Mouse (Mus musculus) heart, adult 2 months (tissue): ENCODE data around the gene Pecam1. TPM values are rescaled to one million over a fixed set of nuclear protein-coding genes. Genes with fewer than 3 reads are reported as not detected.
A peak's percentile ranks its signal among the peaks of the same experiment; 100 is the strongest.

Source experiments
- DNase-seq, 2 experiments: peaks; one replicate each; pipeline ENCODE4 v3.0.0; 2021
- H3K27ac ChIP-seq: fragments of 200-600 bp; 2 replicates; pipeline ENCODE4 v1.8.1; 2022
- H3K27me3 ChIP-seq: fragments of 200-500 bp; 2 replicates; pipeline ENCODE4 v1.6.1; 2012; ENCODE audit warnings: mild to moderate bottlenecking, low read length, inconsistent platforms, mixed read lengths; ENCODE audit not compliant: control insufficient read depth, insufficient read depth
- H3K36me3 ChIP-seq: fragments of 200-500 bp; 2 replicates; pipeline ENCODE4 v1.6.1; 2012; ENCODE audit warnings: low read length, inconsistent platforms; ENCODE audit not compliant: control insufficient read depth, insufficient read depth
- H3K4me1 ChIP-seq: fragments of 200-500 bp; 2 replicates; pipeline ENCODE4 v1.6.1; 2011; ENCODE audit warnings: low read length; ENCODE audit not compliant: control insufficient read depth, insufficient read depth
- H3K4me3 ChIP-seq: fragments of 200-600 bp; 2 replicates; pipeline ENCODE4 v1.8.1; 2022
- H3K79me2 ChIP-seq: fragments of 200-500 bp; replicated peaks from 2 replicates; pipeline ENCODE4 v1.6.1; 2012; ENCODE audit warnings: mild to moderate bottlenecking, inconsistent platforms, low read length, moderate library complexity, mixed read lengths; ENCODE audit not compliant: control insufficient read depth, insufficient read depth
- H3K9ac ChIP-seq: fragments of 200-500 bp; 2 replicates; pipeline ENCODE4 v1.6.1; 2012; ENCODE audit warnings: low read depth, mild to moderate bottlenecking, control low read depth, inconsistent platforms, low read length, mixed read lengths
- CTCF ChIP-seq: fragments of 200-600 bp; IDR thresholded peaks from 2 replicates; pipeline ENCODE4 v1.8.1; 2022; ENCODE audit warnings: antibody characterized with exemption, mild to moderate bottlenecking, moderate library complexity
- EP300 ChIP-seq: fragments of 200-500 bp; IDR thresholded peaks from 2 replicates; pipeline ENCODE4 v1.6.1; 2011; ENCODE audit warnings: low read depth, low read length, control low read depth; ENCODE audit not compliant: insufficient read depth
- POLR2A ChIP-seq: fragments of 200-500 bp; IDR thresholded peaks from 2 replicates; pipeline ENCODE4 v1.6.1; 2011; ENCODE audit warnings: mild to moderate bottlenecking, low read depth, low read length, control low read depth; ENCODE audit not compliant: insufficient read depth
- WGBS: fragments of 180-500 bp; shearing (Covaris S2); methylation state at CpG from one replicate; pipeline ENCODE4 v1.1.7; 2018; 5-methylcytosine and 5-hydroxymethylcytosine counted together
- intact Hi-C: fragments of 180-260 bp; cut with DNase I; formaldehyde crosslinking; loops from one replicate; pipeline ENCODE4 v1.15.1; 2025
- polyA plus RNA-seq: library from polyadenylated mRNA; depleted of rRNA; stranded (reverse); fragments of >200 nt; gene quantifications from 2 replicates; pipeline ENCODE4 v1.2.3, GENCODE M21; 2012
- total RNA-seq, 2 experiments: library from RNA; stranded (reverse); gene quantifications; 2 replicates each; pipeline ENCODE4 v1.2.3; 2021

Pecam1 gene
- total and polyA plus RNA-seq, 3 experiments = 78.3 to 123 (median 114) TPM

DNA sequence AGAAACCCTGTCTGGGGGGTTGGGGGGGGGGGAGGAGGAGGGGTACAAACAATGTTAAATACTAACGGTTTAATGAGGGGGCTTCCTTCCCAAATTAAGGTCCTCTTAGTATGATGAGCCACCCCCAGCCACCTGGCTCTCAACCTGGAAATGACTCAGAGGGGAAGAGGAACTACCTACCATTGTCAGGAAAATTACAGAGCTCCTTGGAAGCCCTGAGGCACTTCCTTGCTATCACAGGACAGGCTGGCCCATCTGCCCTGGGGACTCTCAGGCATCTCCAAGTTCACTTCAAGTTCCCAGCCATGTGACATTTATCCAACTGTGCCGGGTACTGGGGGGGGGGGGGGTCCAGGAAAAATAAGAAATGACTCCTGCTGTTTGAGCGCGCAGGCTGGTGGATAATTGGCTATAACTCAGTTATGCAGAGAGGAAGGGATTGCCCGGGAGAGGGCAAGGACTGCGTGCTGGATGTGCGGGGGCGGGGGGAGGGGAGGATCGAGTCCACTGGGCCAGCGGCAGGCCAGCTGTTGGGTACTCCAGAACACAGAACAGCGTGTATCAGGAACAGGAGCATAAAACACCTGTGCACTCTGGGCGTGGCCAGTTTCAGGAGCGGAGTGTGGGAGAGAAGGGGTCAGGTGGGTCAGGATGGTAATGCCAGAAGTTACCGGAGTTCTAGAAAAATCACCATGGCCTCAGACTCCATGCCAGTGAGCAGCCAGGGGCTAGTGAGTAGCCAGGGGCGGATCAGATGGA is 41.0 kb downstream of the Pecam1 start:
- peak overlapping the region; percentile 67 for H3K27ac ChIP-seq
- DNase-seq = peak in 1 of 2 experiments; percentile 36
- WGBS = 26% methylated on average over 15 of the region's 15 CpGs
- H3K4me1 ChIP-seq = peaks cover 6% of the 10 kb centered on the region; the same call in 1 of the 2 replicates
- H3K4me3 ChIP-seq = peak overlapping the region; percentile 16; the same call in 1 of the 2 replicates
- no peak for TF ChIP-seq CTCF
- TF ChIP-seq EP300 = 0 out of 2 replicates have a peak, but pooled peaks have one; percentile 27
- intact Hi-C loops = loop anchor here (2.0 kb wide), 1 partner anchor 35 kb away; no protein-coding TSS in a partner anchor
- no peaks in the 10 kb centered on the region for H3K79me2 ChIP-seq
- no peaks in the 10 kb centered on the region for H3K27me3 ChIP-seq
- H3K36me3 ChIP-seq = peaks cover 14% of the 10 kb centered on the region
- H3K9ac ChIP-seq = peak overlapping the region; percentile 28

DNA sequence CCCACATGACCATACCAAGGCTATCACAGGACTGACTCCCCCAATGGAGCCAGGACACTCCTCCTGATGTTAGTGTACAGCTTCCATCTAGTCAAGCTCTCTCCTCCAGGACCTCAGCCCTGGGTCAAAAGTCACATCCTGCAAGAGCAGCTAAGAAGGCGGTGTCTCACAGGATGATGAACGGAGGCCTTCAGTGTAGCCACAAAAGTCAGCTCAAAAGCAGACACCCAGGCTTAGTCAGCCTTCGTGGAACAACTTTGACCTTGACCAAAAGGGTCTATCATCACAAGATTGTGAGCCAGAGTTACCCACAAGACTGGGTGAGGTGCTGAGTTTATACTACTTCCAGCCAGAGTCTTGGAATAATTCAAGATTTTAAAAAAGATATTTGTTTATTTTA is 42.6 kb downstream of the Pecam1 start:
- DNase-seq = no peak
- Histone ChIP-seq H3K36me3 (peaks cover 14% of the 10 kb centered on the region), H3K27ac (peak overlapping the region; percentile 27), H3K4me3 (0 out of 2 replicates have a peak overlapping the region, but pooled peaks have one; percentile 10), H3K79me2 (no peaks in the 10 kb centered on the region), H3K27me3 (no peaks in the 10 kb centered on the region), H3K9ac (no peak overlapping the region), H3K4me1 (peaks cover 9% of the 10 kb centered on the region)
- intact Hi-C loops = loop anchor here (1.0 to 2.0 kb wide), 3 partner anchors 29 to 327 kb away; no protein-coding TSS in a partner anchor
- WGBS = 41% methylated on average over 3 of the region's 3 CpGs
- no peak for TF ChIP-seq EP300
- TF ChIP-seq POLR2A = no peak
- TF ChIP-seq CTCF = no peak

DNA sequence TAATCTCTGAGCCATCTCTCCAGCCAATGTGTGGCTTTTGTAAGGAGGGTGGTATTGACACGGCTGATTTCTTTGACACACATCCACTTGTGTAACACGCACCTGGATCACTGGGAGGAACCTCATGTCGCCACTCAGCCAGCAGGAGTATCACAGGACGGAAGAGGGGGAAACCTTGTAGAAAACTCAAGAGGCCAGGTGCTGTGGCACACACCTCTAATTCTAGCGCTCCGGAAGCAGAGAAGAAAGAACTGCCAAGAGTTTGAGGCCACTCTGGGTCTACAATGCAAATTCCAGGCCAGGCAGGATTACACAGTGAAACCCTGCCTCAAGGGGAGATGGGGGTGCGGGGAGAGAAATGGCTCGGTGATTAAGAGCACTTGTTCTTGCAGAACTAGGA is 43.3 kb downstream of the Pecam1 start:
- no peak overlapping the region for H3K9ac ChIP-seq
- no peak overlapping the region for H3K4me3 ChIP-seq
- H3K27me3 ChIP-seq = no peaks in the 10 kb centered on the region
- intact Hi-C loops = loop anchor here (2.0 kb wide), 1 partner anchor 326 kb away; no protein-coding TSS in a partner anchor
- no peak for DNase-seq
- no peak for TF ChIP-seq POLR2A
- no peak for TF ChIP-seq CTCF
- 0 out of 2 replicates have a peak, but pooled peaks have one; percentile 53 for TF ChIP-seq EP300
- no peaks in the 10 kb centered on the region for H3K79me2 ChIP-seq
- WGBS = 53% methylated on average over 8 of the region's 8 CpGs
- H3K4me1 ChIP-seq = peaks cover 12% of the 10 kb centered on the region
- peak overlapping the region; percentile 11; the same call in 1 of the 2 replicates for H3K27ac ChIP-seq
- H3K36me3 ChIP-seq = peaks cover 16% of the 10 kb centered on the region

DNA sequence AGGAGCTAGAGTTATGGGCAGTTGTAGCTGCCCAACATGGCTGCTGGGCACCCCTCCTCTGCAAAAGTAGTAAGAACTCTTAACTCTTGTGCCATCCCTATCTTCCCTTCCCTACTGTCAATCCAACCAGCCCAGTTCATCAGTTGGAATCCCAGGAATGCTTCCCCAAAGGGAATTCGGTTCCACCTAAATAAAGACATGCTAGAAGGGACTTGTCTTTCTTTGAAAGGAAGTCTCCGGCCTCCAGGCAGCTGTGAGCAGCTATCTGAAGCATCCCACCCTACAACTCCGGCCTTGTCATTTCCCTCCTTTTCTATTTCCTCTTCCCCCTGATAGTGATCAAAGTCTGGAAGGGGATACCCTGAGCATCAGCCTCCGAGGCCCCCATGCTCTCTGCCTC is 44.2 kb downstream of the Pecam1 start:
- no peak for DNase-seq
- H3K4me3 ChIP-seq = no peak overlapping the region
- intact Hi-C loops = loop anchor here (2.0 kb wide), 1 partner anchor 325 kb away; no protein-coding TSS in a partner anchor
- H3K79me2 ChIP-seq = no peaks in the 10 kb centered on the region
- peaks cover 14% of the 10 kb centered on the region for H3K4me1 ChIP-seq
- H3K27ac ChIP-seq = peak overlapping the region; percentile 20; the same call in 1 of the 2 replicates
- WGBS = 36% methylated on average over 4 of the region's 4 CpGs
- peaks cover 16% of the 10 kb centered on the region for H3K36me3 ChIP-seq
- no peak overlapping the region for H3K9ac ChIP-seq
- no peaks in the 10 kb centered on the region for H3K27me3 ChIP-seq
- no peak for TF ChIP-seq CTCF
- TF ChIP-seq POLR2A = no peak
- no peak for TF ChIP-seq EP300

DNA sequence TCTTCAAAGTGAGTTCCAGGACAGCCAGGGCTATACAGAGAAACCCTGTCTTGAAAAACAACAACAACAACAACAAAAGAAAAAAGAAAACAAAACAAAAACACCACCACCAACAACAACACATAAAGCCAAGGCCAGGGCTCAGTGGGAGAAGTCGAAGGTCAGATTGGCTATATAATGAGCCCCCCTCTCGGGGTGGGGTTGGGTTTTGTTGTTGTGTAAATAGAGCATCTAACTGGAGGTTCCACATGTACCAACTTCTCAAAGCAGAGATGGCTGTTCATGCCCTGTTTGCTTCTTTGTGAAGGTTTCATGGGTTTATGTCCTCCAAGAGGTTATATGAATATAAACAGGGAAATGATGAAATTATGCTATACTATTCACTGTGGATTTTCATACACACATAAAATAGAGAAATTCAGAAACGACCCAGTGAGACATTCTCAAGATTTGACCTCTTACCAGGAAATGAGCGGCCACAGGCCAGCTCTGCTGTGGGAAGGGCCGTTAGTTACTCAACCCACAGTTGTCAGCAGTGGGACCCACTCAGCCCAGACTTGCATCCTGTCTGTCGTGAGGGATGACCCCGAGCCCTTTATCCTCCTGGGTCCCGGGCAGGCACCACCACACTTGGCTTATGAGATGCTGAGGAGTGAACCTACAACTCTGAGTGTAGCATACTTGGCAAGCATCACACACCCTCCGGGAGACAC is 45.9 kb downstream of the Pecam1 start:
- Histone ChIP-seq H3K4me1 (peaks cover 13% of the 10 kb centered on the region), H3K36me3 (peaks cover 14% of the 10 kb centered on the region), H3K9ac (no peak overlapping the region), H3K27me3 (no peaks in the 10 kb centered on the region), H3K4me3 (no peak overlapping the region), H3K27ac (peak overlapping the region; percentile 15), H3K79me2 (no peaks in the 10 kb centered on the region; the same call in 1 of the 2 replicates)
- no peak for DNase-seq
- WGBS = 44% methylated on average over 9 of the region's 9 CpGs
- TF ChIP-seq EP300 = no peak
- TF ChIP-seq POLR2A = no peak
- TF ChIP-seq CTCF = no peak
- intact Hi-C loops = no loop called here
